Mouse (Mus musculus) midbrain, postnatal 0 days (tissue): Measurements from ENCODE around the gene Coil. TPM values are rescaled to one million over a fixed set of nuclear protein-coding genes. Genes with fewer than 3 reads are reported as not detected.
A peak's percentile ranks its signal among the peaks of the same experiment; 100 is the strongest.

Source experiments
- ATAC-seq: fragments of 200-750 bp; cut with Nextera tagmentation; 2 replicates; pipeline ENCODE4 v1.8.0; 2017; ENCODE audit warnings: moderate number of reproducible peaks, mild to moderate bottlenecking, moderate TSS enrichment, moderate library complexity; ENCODE audit not compliant: low FRiP score
- DNase-seq: peaks from one replicate; pipeline ENCODE4 v3.0.0-alpha.2; 2015; ENCODE audit warnings: low spot score
- H3K27ac ChIP-seq: fragments of 300-500 bp; sonication (generic); 2 replicates; pipeline ENCODE4 v1.5.1; 2014; ENCODE audit warnings: low read depth, mild to moderate bottlenecking, low read length, mixed read lengths
- H3K27me3 ChIP-seq: fragments of 300-500 bp; sonication (generic); 2 replicates; pipeline ENCODE4 v1.6.1; 2014; ENCODE audit warnings: low read length, control low read depth, mixed read lengths; ENCODE audit not compliant: insufficient read depth
- H3K36me3 ChIP-seq: fragments of 300-500 bp; sonication (generic); 2 replicates; pipeline ENCODE4 v1.6.1; 2014; ENCODE audit warnings: low read length, control low read depth, mixed read lengths; ENCODE audit not compliant: insufficient read depth
- H3K4me1 ChIP-seq: fragments of 300-500 bp; sonication (generic); 2 replicates; pipeline ENCODE4 v1.6.1; 2014; ENCODE audit warnings: mild to moderate bottlenecking, control low read depth, antibody characterized with exemption, low read length, mixed read lengths; ENCODE audit not compliant: insufficient read depth
- H3K4me2 ChIP-seq: fragments of 300-500 bp; sonication (generic); 2 replicates; pipeline ENCODE4 v1.6.1; 2014; ENCODE audit warnings: low read depth, mild to moderate bottlenecking, low read length, mixed read lengths; ENCODE audit not compliant: poor library complexity, severe bottlenecking
- H3K4me3 ChIP-seq: fragments of 300-500 bp; sonication (generic); 2 replicates; pipeline ENCODE4 v1.5.1; 2014; ENCODE audit warnings: low read depth, mild to moderate bottlenecking, low read length, moderate library complexity
- H3K9ac ChIP-seq: fragments of 300-500 bp; sonication (generic); replicated peaks from 2 replicates; pipeline ENCODE4 v1.6.1; 2014; ENCODE audit warnings: mild to moderate bottlenecking, low read length, moderate library complexity, mixed read lengths; ENCODE audit not compliant: poor library complexity, severe bottlenecking
- H3K9me3 ChIP-seq: fragments of 300-500 bp; sonication (generic); 2 replicates; pipeline ENCODE4 v1.6.1; 2016; ENCODE audit warnings: low read length, control low read depth
- CTCF ChIP-seq: IDR thresholded peaks from 2 replicates; pipeline ENCODE4 v1.5.1; 2016; ENCODE audit warnings: antibody characterized with exemption, mild to moderate bottlenecking
- WGBS: fragments of 180-500 bp; shearing (Covaris S2); extraction: QIAGEN DNeasy Blood & Tissue Kit; methylation state at CpG from one replicate; pipeline ENCODE4 v1.1.7; 2014; 5-methylcytosine and 5-hydroxymethylcytosine counted together
- polyA plus RNA-seq: library from polyadenylated mRNA; unstranded; fragments of >200 nt; fragmentation: Nextera tagmentation; extraction: Ambion mirVana; gene quantifications from 2 replicates; pipeline ENCODE4 v1.2.1, GENCODE M21; 2015
- total RNA-seq: library from RNA; depleted of rRNA; stranded (reverse); fragments of >200 nt; gene quantifications from 2 replicates; pipeline ENCODE4 v1.2.3, GENCODE M21; 2014

Gene Coil
- total and polyA plus RNA-seq, 2 experiments from 2014 or later, result 28.8 to 35.1 TPM

DNA sequence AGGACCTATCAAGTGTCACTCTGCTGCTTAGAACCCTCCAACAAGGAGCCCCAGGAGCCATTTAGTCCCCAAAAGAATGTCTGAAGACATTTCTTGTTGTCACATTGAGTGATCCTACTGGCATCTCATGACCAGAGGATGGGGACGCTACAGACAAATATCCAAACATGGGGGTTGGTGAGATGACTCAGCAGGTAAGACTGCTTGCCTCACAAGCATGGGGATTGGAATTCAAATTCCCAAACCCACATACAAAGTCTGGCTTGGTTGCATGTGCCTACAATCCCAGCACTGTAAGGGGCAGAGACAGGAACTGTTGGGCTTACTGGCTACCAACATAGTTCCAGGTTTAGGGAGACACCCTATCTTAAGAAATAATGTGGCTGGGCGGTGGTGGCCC is 32.2 kb upstream of the Coil start:
- peaks cover 41% of the 10 kb centered on the region for H3K36me3 ChIP-seq
- H3K4me2 ChIP-seq, result no peak overlapping the region
- H3K9me3 ChIP-seq, result no peaks in the 10 kb centered on the region
- H3K27me3 ChIP-seq, result no peaks in the 10 kb centered on the region
- DNase-seq (no peak), ATAC-seq (no peak)
- no peak overlapping the region for H3K27ac ChIP-seq
- no peak for TF ChIP-seq CTCF
- no peak overlapping the region for H3K4me3 ChIP-seq
- no peak overlapping the region for H3K9ac ChIP-seq
- H3K4me1 ChIP-seq, result no peaks in the 10 kb centered on the region
- 98% methylated on average over 2 of the region's 2 CpGs for WGBS

DNA sequence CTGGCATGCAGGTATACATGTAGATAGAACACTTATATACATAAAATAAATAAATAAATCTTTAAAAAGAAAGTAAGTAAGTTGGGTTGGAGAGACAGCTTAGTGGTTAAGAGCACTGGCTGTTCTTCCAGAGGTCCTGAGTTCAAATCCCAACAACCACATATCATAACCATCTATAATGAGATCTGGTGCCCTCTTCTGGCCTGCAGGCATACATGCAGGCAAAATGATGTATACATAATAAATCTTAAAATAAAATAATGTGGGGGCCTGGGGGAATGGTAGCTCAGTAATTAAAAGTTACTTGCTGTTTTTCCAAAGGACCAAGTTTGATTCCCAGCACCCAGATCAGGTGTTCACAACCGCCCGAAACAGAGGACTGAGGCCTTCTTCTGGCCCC is 31.3 kb upstream of the Coil start:
- no peaks in the 10 kb centered on the region for H3K4me1 ChIP-seq
- TF ChIP-seq CTCF, result 0 out of 2 replicates have a peak, but pooled peaks have one; percentile 14
- peaks cover 33% of the 10 kb centered on the region for H3K36me3 ChIP-seq
- no peaks in the 10 kb centered on the region for H3K9me3 ChIP-seq
- no peak for ATAC-seq
- no peak for DNase-seq
- no peak overlapping the region for H3K9ac ChIP-seq
- no peak overlapping the region for H3K4me3 ChIP-seq
- H3K27ac ChIP-seq, result no peak overlapping the region
- WGBS, result 98% methylated on average over 2 of the region's 2 CpGs
- H3K4me2 ChIP-seq, result no peak overlapping the region
- H3K27me3 ChIP-seq, result no peaks in the 10 kb centered on the region

DNA sequence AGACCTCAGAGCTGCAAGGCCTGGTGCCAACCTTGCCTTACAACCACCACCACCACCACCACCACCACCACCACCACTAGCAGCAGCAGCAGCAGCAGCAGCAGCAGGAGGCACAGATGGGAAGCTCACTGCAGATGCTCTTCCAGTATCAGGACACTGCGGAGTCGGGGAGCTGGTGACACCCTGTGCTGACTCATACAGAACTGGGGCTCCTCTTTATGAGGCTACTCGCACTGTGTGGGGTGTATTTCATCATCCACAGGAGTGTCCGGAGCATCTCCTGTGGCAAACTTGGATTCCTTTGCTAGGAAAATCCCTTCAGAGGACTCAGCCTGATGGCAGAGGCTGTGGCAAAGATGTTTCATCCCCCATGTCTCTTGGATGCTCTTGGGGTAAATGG is 30.4 kb upstream of the Coil start:
- no peak for TF ChIP-seq CTCF
- WGBS, result 91% methylated on average over 4 of the region's 4 CpGs
- no peak overlapping the region for H3K9ac ChIP-seq
- no peak overlapping the region for H3K4me2 ChIP-seq
- no peaks in the 10 kb centered on the region for H3K27me3 ChIP-seq
- H3K9me3 ChIP-seq, result no peaks in the 10 kb centered on the region
- no peak for DNase-seq
- no peak for ATAC-seq
- H3K36me3 ChIP-seq, result peaks cover 34% of the 10 kb centered on the region
- H3K4me1 ChIP-seq, result no peaks in the 10 kb centered on the region
- H3K4me3 ChIP-seq, result no peak overlapping the region
- no peak overlapping the region for H3K27ac ChIP-seq

GRCm38 (mm10) chr11:88941489-88941888 is 28.6 kb upstream of the Coil start:
- Histone ChIP-seq H3K9me3 (no peaks in the 10 kb centered on the region), H3K4me2 (no peak overlapping the region), H3K27me3 (no peaks in the 10 kb centered on the region), H3K4me3 (no peak overlapping the region), H3K36me3 (peaks cover 38% of the 10 kb centered on the region), H3K27ac (no peak overlapping the region), H3K9ac (no peak overlapping the region), H3K4me1 (no peaks in the 10 kb centered on the region)
- ATAC-seq, result no peak
- no peak for DNase-seq
- WGBS, result 84% methylated on average over 12 of the region's 12 CpGs
- no peak for TF ChIP-seq CTCF

- Histone ChIP-seq H3K36me3 (peaks cover 45% of the 10 kb centered on the region), H3K4me2 (no peak overlapping the region), H3K4me1 (no peaks in the 10 kb centered on the region), H3K27me3 (no peaks in the 10 kb centered on the region), H3K9me3 (no peaks in the 10 kb centered on the region), H3K4me3 (no peak overlapping the region), H3K9ac (no peak overlapping the region), H3K27ac (no peak overlapping the region)
- TF ChIP-seq CTCF, result no peak
- WGBS, result 83% methylated on average over 7 of the region's 8 CpGs
- ATAC-seq, result no peak
- DNase-seq, result no peak
These were observed 24.0 kb upstream of the Coil start for GRCm38 (mm10) chr11:88945971-88946585.

DNA sequence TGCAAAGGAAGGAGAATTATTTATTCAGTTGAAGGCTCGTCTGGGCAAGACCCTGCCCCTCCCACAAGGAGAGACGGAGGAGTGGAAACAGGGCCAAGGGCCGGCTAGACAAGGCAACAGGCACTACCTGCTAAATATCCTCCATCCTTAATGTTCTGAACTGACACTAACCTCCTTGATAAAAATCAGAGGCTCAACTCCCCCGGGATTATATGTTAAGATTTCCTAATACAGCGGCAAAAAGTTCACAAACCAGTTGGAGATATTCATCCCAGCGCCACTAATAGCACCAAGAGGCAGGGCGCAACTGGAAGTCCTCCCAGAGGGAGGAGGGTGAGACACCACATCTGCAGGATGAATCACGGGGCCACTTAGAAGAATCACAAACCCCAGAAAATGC is 21.2 kb upstream of the Coil start:
- ATAC-seq, result no peak
- Histone ChIP-seq H3K9me3 (no peaks in the 10 kb centered on the region), H3K27me3 (no peaks in the 10 kb centered on the region), H3K9ac (no peak overlapping the region), H3K36me3 (peaks cover 38% of the 10 kb centered on the region), H3K27ac (no peak overlapping the region), H3K4me3 (no peak overlapping the region), H3K4me2 (no peak overlapping the region), H3K4me1 (no peaks in the 10 kb centered on the region)
- WGBS, result 77% methylated on average over 8 of the region's 8 CpGs
- no peak for DNase-seq
- no peak for TF ChIP-seq CTCF
